Mouse (Mus musculus): ENCODE results near the gene Slc37a3.

Slc37a3 gene

GRCm38 (mm10) chr6:39319061-39319761 lies 58.3 kb downstream of the Slc37a3 start:
- in situ Hi-C loops (cut with MboI, MseI) = no loop called here

DNA sequence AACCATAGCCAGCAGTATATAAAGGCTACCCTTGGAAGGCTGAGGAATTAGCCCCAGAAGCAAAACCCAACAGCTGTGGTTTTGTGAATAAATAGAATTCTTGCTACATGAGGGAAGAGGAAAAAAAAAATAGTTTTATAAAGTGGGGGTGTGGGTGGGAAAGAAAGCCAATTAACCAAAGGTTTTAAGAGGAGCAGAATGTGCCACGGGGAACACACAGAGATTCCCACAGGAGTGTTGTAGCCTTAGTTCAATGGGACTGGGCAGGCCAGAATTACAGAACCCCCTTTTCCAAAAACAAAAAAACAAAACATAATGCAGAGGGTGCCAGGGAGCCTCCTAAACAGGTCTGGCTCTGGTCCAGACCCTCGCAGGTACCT lies 58.9 kb downstream of the Slc37a3 start:
- in situ Hi-C loops (cut with MboI, MseI) = no loop called here

DNA sequence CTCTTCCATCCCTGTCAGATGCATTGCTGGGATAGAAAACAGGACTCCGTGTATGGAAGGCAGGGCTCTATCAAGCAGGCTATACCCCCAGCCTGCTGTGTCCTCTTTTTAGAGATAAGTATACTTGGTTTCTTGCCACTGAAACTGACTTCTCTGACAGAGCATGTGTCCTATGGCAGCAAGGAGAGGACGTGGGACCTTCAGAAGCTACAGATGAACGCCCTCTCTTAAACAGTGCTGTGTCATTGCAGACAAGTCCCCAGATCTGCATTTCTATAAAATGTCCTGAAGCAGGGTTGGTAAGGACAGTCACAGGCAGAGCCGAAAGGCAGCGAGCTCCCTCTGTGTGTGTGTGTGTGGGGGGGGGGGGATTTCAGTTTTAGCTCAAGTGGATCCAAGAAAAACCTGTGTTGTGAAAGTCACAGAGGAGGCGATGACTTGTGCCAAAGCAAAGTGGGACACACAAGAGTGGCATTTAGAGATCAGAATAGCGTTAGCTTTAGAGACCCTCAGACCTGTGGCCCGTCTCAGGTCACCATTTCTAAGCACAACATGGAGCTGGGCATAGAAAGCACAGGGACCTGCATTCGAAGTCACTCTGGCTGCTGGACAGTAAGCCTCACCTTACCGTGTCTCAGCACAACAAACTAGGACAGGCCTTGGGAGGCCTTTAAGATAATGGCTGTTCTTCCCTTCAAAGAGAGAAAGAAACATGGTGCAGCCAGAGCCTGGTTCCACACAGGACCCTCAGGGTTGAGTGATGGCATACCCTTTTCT lies 59.4 kb downstream of the Slc37a3 start:
- in situ Hi-C loops (cut with MboI, MseI) = no loop called here

GRCm38 (mm10) chr6:39316089-39316488 lies 61.4 kb downstream of the Slc37a3 start:
- in situ Hi-C loops (cut with MboI, MseI) = no loop called here

DNA sequence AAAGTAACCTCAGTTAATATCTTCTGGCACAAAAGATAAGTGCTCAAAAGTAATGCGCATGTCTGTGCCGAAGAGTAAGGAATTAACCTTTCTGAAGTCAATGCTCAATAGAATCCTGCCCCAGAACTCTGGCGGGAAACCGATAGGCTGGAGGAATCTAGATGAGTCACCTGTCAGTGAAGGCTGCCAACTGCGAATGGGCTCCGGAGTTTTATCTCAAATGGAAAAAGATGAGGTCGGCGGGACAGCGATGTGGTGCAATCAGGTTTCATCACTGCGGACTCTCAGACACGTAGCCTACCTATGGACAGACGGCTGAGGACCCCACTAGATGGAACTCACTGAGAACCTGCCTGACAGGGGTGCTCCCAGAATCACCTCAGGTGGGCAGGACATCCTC lies 63.0 kb downstream of the Slc37a3 start:
- in situ Hi-C loops (cut with MboI, MseI) = no loop called here

GRCm38 (mm10) chr6:39311786-39312185 lies 65.7 kb downstream of the Slc37a3 start:
- in situ Hi-C loops (cut with MboI, MseI) = no loop called here

DNA sequence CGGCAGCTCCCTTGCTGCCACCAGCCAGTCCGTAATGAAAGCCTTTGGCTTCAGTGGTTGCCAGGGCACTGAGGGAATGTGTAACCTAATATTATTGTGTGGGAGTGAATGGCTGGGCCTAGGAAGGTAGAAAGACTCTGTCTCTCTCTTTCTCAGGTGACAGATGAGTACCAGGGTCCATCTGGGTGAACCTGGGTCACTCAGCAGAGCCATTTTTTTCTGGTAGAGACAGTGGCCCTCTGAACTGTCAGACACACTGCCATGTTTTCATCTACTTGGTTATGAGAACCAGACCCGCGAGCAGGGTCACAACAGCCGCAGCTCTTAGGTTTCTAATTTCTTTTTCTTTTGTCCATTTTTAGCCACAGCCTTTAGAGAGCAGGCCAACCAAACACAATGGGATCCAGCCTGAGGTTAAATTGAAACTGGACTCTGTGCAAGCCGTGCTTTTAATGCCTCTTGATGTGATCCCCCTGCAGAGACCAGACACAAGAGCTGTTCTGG lies 73.1 kb downstream of the Slc37a3 start:
- in situ Hi-C loops (cut with MboI, MseI) = no loop called here

DNA sequence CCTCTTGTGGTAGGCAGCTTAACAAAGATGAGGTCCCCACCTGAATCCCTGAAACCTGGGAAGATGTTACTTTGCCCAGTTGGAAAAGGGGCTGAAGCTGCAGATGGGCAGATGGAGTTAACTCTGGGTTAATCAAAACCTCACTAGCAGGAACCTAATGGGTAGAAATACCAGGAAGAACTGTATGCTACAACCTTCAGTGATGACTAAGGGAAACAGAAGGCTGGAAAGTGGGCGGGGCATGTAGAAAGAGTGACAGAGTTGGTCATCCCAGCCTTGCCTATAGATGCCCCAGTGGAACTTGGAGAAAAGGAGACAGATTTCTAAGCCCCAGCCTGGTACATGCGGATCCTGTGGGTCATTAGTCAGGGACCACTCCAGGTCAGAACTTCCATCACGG lies 76.0 kb downstream of the Slc37a3 start:
- in situ Hi-C loops (cut with MboI, MseI) = no loop called here

- in situ Hi-C loops (cut with MboI, MseI) = no loop called here
These were observed 80.4 kb downstream of the Slc37a3 start for GRCm38 (mm10) chr6:39297079-39297478.

GRCm38 (mm10) chr6:39296474-39296873 lies 81.0 kb downstream of the Slc37a3 start:
- in situ Hi-C loops (cut with MboI, MseI) = no loop called here

DNA sequence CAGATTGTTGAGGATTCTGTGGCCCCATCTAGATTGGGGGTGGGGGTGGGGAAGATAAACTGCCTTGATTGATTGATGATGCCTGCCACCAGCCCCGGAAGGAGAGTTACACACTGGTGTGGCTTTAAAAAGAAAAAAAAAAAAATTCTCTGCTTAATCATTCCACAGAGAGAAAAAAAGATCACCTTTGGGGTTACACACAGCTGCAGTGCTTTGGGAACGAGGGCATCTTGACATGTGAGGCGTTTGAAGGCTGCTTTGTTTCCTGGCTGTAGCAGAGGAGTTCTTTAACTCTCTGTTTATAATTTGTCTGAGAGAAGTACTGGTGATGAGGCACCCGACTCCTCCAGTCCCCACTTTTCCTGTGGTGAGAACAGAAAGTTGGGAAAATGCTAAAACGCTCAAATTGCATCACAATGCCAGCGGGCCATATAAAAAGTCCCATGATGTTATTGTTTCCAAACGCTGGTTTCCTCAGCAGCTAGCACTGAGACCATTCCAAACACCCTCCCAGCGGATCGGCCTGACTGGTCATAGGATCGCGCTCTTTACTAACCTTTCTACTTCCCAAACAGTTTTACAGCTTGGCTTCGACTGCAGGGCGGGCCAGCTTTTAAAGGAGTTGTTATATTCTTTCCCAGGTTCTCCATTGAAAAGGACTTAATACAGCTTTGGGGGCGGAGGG lies 81.6 kb downstream of the Slc37a3 start:
- in situ Hi-C loops (cut with MboI, MseI) = no loop called here

GRCm38 (mm10) chr6:39289721-39290120 lies 87.8 kb downstream of the Slc37a3 start:
- in situ Hi-C loops (cut with MboI, MseI) = no loop called here

DNA sequence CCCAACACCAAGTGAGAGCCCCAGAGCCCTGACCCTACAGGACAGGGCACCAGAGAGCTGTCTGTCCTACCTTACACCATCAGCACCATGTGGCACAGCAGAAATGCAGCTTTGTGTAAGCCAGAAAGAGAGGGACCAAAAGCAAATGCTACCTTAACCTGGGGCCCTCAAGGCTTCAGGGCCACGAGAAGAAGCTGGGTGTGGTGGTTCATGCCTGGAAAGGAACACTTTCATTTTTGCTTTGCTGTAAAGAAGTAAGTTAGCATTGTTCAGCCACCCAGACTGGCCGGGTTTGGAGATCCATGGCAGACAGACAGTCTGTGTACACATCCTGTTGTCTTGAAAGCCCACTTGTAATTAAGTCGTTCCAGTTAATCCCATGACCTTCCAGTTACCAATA lies 89.7 kb downstream of the Slc37a3 start:
- in situ Hi-C loops (cut with MboI, MseI) = no loop called here

- in situ Hi-C loops (cut with MboI, MseI) = no loop called here
These were observed 90.8 kb downstream of the Slc37a3 start for GRCm38 (mm10) chr6:39286732-39287083.

DNA sequence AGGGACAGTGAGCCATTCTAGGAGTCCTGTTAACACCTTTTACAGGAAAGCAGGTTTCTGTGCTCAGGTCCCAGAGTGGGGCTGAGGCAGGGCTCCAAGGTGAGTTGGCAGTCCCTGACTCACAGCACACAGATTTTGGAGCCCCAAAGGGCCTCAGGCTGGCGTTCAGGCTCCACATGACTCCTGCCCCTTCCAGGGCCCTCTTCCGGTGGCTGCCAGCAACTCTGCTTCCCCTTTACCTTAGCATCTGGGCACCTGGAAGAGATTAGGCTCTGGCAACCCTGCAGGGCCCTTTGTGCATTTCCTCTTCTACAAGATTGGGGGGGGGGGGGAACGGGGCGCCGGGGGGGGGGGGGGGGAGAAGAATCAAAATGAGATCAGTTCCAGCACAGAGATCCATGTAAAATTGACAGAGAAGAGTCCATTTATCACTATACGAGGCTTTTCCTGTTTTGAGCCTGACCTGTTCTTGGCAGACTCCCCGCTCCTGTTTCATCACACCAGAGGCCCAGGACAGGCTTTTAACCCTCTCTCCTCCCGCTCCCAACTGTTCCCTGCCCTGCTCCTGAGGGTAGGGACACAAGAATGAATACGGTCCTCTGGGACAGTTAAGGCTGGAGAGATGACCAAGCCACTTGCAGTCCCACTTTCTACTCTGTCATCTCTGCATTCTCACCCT lies 91.3 kb downstream of the Slc37a3 start:
- in situ Hi-C loops (cut with MboI, MseI) = no loop called here

DNA sequence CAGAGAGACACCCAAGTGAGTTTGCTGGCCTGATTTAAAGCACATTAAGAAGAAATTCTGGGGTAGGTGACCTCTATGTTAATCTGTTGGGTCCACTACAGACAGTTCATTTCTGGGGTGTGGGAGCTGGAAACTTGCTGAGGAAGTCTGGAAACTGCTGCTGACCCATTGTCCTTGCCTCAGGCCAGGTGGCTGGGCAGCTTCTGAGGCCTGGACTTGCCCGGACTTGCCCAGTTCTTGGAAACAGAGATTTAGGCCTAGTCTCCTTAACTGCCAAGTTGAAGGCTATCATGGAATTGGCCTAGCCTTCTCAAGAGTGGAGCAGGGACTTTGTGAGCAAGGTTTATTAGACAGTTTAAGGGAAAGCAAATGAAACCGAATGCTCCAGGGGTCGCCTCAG lies 92.6 kb downstream of the Slc37a3 start:
- in situ Hi-C loops (cut with MboI, MseI) = no loop called here
